Mouse (Mus musculus): ENCODE results near the gene Ube2t. TPM values are rescaled to one million over a fixed set of nuclear protein-coding genes. Genes with fewer than 3 reads are reported as not detected.

Ube2t gene
- 1 to 10 TPM; 5.5 to 6.6 TPM for total RNA-seq (2021)
- long read RNA-seq, experiment 1, partial matches to known transcripts: 0 of 5 reads
- long read RNA-seq, experiment 1, other reads (novel, unspliced or antisense): 2 of 5 reads
- long read RNA-seq, experiment 2, partial matches to known transcripts: 0 of 3 reads
- long read RNA-seq, experiment 2, other reads (novel, unspliced or antisense): 0 of 3 reads

DNA sequence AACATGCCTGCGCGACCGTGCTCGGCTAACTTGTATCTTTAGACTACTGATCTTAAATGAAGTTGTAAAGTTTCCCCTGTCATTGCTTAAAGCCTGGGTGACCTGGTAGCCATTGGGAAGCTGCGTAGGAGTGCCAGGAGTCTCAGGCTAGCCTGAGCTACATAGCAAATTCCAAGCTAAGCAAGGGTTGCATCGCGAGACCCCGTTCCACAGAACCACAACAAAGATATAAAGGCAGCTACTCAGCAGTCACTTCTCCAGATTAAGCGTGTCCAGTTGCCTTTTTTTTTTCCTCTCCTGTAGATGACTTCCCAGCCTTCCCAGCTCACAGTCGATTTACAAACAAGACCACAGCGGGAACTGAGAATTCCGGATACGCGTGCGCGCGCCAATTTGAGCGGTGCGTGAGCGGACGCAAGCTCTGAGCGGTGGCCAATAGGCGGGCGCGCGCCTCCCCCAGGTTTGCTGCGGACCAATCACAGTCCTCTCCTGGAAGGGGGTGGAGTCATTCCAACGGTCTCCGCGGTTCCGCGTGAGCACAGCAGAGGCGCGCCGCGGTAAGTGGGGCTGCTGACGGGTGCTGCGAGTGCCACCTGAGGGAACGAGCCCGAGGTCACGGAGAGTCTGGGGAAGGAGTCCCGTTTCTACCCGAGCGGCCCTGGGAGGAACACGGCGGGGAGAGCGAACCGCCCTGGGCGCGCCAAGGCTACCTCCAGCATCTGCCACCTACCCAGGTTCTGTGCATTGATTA, at the start of gene Ube2t:
Gene Ube2t, plus strand, starts transcription at position 513 of the 751 bp plus-strand sequence.
- DNase-seq (ENCODE audit: low spot score): peak; percentile 96

DNA sequence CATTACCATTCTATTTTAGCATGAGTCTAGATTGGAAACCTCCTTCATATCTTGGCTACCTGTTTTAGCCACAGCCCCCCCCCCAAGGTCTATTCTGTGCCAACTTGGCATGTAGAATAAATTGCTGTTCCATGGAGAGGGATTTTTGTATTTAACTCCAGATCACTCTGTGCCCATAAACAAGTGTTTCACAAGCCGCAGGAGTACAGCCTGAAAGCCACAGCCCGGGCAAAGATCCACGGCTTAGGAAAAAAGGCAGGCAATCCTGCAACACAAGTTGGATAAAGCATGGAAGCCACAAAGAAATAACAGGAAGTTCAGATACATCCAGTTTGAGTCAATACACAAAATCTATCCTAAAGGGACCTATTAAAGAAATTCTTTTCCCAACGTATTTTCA, 48.8 kb upstream of the Ube2t start:
- peak; percentile 88 for DNase-seq (ENCODE audit: low spot score)

DNA sequence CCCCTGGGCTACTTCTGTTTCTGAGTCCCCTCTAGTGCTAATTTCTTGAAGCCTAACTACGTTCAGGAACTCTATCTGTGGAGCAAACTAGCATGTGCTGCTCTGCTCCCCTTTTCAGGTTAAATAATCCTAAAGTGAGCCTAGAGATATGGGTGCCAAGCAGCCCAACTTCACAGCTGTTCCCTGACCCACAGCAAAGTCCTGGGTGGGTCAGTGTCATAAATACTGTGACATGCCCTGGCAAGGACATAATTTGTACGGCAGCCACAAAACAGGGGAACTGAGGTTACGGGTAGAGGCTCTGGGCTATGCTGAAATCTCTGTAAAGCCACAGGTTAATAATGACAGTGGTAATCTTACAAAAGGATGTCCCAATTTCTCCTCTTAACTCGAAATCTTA, 46.9 kb upstream of the Ube2t start:
- peak; percentile 51 for DNase-seq (ENCODE audit: low spot score)

DNA sequence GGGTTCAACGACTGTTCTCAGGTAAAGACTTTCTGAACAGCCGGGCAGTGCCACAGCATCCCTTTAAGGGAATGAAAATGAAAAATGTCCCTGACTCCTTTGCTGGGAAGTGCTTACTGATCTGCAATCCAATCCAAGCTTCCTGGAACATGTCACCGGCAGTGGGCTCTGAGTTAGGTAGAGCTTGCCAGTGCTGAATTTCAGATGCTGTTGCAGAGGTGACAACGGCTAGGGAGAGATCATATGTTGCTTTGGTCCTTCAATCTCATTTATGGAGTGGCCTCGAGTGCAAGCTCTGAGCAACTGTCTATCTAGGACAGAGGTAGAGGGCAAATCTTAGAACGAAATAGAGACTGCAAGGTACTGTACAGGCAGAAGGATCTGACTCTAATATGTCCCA, 43.4 kb upstream of the Ube2t start:
- DNase-seq (ENCODE audit: low spot score): peak; percentile 78

DNA sequence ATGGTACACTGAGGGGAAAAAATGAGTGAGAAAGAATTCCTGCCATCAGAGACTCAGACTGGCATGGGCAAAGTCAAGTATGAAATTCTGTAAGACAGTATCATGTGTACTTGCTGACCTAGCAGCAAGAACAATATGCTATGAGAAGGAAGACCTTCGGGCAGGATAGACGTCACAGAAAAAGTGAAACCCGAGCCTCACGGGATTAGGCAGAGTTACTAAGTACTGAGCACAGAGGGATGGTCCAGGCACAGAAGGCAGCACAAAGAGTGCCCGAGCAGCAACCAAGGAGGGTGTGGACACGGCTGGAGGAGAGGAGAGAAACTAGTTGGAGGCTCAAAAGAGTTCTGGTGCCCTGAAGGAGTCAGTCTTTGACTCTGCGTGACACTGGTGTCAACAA, 29.9 kb upstream of the Ube2t start:
- DNase-seq (ENCODE audit: low spot score): peak; percentile 81

DNA sequence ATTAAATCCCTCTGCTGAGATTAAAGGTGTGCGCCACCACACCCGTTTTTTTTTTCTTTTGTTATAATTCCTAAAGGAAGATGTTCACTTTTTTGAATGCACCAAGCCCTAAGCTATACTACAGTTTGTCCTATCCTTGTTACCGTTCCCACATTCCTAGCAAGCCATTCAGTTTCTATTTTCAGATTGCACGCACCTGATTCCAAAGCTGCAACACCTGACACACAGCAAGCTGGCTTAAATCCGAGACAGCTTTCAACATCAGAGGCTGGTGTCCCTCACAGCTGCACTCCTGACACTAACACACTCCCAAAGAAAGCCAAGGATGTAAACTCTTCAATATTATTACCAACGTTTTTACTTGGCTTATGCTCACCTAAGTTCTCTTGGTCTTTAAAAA, 26.0 kb upstream of the Ube2t start:
- peak; percentile 62 for DNase-seq (ENCODE audit: low spot score)

DNA sequence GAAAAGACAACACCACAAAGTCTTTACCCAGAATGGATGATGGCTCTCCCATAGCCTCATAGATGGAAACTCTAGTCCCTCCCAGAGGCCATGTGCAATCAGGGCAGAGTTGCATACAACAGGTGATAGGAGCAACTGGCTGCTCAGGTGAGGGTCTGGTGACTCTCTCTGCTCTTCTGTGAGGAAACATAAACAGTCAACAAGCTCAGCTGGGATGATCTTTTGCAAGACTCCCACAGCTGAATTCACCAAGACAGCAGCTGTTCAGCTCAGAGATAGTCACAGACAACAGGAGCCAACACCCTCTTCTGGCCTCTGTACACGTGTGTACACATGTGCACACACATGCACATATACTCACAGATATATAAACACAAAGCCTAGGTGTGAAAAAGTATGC, 24.1 kb upstream of the Ube2t start:
- no peak for DNase-seq (ENCODE audit: low spot score)

DNA sequence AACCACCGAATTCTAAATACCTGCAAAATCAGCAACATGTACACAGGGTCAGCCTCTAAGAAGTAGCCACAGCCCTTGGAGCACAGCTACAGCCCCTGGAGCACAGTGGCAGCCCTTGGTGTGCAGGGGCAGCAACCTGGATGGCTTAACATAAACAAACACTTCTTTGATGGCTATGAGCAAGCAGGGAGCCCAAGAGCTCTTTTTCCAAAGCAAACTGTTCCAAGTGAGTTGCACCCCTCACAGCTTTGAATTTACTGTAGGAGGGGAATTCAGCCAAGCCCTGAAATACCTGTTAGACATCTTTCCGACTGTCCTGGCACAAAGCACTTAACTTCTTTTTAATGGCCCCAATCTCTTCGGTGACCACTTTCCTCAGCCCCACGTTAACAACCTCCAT, 21.5 kb upstream of the Ube2t start:
- DNase-seq (ENCODE audit: low spot score): no peak

DNA sequence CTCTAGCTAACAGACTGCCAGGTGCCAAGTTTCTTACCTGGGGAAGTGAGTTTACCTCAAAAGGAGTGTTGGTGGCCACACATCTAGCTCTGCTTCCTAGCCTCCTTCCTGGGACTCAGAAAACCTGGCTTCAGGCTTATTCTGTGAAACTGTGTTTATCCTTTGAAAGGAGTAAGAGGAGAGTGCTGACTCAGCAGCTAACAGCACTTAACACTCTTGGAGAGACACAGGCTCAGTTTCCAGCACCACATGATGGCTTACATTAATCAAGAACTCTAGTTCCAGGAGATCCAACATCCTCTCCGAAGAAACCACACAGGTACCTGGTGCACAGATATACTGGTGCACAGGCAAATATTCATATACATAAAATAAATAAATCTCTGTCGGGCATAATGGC, 19.5 kb upstream of the Ube2t start:
- no peak for DNase-seq (ENCODE audit: low spot score)

DNA sequence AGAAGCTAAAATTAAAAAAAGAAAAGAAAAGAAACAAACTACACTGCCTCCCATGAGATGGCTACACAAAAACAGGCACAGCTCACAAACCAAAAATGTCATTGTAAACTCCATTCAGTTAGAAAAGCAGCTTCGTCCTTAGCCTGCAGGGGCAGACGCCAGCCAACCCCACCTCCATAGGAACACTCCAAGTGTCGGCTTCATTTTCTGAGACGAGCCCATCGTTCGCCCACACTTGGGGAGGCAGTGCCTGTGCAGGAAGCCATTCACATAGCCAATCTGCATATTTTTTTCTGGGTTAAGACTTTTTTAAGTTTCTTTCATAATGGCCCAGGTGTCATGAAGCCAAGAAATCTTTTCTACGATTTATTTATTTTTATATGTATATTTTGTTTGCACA, 14.8 kb upstream of the Ube2t start:
- no peak for DNase-seq (ENCODE audit: low spot score)

DNA sequence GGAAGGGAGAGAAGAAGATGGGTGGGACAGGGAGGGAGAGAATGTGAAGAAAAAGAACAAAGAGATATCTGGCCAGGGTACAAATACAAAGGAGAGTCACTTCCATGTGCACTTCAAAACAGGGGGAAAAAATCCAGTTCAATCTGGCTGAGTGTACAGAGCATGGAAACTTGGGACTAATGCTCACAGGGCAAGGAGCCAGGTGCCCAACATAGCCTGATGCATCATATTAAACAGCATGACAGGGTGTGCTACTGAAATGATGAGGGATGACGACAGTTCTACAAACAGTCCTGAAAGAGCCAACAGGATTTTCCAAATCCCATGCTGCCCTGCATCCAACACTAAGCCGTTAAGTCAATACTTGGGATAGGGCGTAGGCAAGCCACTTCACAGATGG, 12.4 kb upstream of the Ube2t start:
- peak; percentile 76 for DNase-seq (ENCODE audit: low spot score)

DNA sequence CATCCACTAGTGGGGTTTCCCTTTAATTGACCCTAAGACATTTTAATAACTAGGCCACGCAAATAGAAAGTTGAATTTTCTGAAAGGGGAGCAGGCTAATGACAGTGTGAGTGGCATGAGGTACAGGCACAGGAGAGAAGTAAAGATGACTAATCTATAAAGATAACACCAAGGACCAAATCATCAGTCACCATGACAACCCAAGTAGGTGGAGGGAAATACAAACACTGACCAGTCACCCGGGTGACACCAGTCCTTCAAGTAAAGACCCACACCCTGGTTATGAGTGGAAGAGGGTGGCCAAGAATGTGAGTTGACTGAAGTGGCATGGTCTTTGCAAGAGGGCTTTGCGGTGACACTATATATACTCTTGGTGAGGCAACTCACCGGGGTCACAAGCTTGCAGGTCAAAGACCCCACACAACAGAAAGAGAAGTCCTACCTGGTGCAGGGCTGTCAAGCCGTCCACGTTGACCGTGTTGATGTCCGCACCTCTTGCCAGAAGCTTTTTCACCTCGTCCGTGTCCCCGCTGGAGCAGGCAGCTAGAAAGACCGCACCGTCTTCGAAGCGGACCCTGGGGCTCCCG, 7.2 kb upstream of the Ube2t start:
- DNase-seq (ENCODE audit: low spot score): no peak

DNA sequence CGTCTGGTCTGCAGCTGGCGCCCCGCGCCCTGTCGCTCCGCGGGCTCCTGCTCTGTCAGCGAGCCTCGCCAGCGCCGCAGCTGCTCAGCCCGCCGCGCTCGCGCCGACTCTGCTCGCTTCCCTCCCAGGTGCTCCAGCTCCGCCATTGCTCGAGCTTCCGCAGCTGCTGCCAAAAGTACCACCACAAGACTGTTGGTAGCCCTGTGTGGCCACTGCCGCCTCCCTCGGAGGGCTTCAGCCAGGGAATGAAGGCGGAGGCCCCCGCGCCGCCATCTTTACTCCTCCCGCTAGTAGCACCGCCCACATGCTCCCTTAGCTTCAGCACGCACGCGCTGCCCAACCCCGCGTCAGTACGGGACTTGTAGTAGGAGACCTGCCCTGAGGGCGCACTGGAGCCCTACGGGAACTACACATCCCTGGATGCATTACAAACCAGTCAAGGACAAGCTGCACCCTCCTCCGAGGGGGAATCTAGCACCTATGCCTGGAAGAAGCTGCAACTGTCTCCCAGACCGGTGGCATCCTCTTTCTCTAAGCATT, 6.7 kb upstream of the Ube2t start, which contains the start of gene Ppp1r12b:
Gene Ppp1r12b, minus strand, starts transcription at position 306 of the 540 bp plus-strand sequence.
- peak; percentile 97 for DNase-seq (ENCODE audit: low spot score)

DNA sequence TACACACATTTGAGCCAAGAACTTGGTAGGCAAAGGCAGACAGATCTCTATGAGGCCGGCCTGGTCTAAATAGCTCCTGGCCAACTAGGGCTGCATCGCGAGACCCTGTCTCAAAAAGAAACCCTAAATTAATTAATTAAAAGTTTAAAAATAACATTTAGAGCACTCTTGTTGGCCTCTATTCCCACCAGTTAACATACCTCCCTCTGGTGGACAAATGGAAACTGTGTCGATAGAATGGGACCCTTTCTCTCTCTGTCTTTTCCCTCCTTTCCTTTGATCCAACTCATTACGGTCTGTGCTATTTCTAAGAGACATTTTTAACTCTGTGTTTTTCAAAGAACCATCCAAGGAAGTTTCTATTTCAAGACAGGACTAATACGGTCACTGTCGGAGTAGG, 1.7 kb upstream of the Ube2t start:
- DNase-seq (ENCODE audit: low spot score): no peak

DNA sequence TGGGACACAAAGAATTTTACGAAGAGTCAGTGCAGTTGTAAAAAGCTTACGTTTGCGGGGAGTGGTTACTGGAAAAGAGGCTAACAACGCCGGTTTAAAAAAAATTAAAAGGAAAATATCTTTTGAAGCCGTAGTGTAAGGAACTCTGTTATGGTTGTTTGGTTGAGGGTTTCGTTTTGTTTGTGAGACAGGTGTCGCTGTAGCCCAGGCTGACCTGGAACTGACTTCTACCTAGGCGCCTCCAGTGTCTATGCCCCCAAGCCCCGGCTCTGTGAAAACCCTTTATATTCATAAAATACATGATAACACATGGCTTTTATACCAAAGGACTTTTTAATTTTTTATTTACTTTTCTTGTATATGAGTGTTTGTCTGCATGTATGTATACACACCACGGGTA, 456 bp downstream of the Ube2t start:
- DNase-seq (ENCODE audit: low spot score): no peak

DNA sequence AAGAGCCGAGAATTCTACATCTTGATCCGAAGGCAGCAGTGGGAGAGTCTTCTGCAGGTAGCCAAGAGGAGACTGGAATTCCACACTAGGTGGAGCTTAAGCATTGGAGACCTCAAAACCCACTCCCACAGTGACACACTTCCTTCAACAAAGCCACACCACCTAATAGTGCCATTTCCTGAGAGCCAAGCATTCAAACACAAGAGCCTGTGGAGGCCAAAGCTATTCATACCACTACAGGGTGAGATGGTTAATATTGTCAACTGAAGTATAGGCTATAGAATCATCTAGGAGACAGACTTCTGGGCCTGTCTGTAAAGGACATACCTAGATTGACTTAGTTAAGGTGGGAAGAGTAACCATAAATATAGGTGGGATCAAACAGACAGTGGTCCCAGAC, 3.1 kb downstream of the Ube2t start:
- DNase-seq (ENCODE audit: low spot score): no peak

DNA sequence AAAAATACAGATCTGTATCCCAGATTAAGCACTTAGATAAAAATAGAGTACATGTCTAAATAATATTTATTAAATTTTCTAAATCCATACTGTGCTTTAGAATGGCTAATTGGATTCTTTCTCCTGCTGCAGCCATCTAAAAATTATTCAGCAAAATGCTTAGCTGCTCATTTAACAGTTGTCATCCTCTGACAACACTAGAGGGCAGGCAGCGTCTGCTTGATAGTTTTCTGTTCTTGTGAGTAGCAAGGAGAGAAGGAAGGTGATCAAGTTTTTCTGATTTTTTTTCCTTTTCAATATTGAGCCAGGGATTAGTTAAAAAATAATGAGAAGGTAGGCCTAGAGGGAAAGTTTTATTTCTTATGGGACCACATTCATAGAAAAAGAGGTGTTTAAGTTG, 10.6 kb downstream of the Ube2t start:
- no peak for DNase-seq (ENCODE audit: low spot score)

DNA sequence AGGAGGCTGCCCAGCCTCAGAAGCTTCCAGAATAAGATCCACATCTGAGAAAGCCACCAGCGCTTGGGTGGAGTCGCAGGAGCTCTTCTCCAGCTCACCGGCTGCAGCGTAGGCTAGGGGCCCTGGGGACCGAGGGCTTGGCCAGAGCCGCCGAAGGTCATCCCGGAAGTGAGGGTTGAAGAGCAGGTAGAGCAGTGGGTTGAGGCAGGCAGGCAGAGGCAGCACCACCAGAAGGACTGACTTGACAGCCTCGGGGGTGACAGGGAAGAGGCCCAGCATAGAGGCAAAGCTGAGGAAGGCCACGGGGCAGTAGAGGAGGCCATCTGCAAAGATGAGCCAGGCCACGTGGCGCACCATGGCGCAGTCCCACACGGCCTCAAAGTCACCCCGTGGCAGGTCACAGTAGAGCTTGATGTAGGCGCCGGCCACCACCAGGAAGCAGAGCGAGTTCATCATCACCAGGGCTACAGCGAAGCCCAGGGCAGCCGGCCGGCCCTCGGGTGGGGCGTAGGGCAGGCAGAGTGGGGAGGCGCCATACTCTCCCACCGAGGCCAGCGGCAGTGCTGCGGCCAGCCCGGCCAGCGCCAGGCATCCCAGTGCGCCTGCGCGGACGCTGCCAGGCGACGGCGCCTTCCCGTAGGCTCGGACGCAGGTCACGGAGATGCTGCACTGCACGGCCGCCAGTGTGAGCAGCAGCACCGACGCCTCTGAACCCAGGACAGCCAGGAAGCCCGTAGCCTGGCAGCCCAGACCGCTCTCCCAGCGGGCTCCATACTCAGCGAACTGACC, 25.0 kb downstream of the Ube2t start:
- DNase-seq (ENCODE audit: low spot score): peak; percentile 44

DNA sequence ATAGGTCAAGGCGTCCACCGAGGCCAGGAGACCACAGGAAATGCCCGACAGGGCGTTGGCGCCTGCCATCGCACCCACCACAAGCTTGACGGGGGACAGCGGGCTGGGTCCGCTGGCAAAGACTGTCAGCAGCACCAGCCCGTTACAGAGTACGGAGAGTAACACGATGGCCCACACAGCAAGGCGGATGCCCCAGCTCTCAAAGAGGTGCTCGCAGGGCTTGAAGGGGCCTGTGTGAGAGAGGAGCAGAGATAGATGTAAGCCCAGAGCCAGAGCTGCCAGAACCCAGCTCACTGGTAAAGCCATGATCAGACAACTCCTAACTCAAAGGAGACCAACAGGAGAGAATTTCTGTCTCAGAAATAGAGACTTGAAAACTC, 25.6 kb downstream of the Ube2t start:
- DNase-seq (ENCODE audit: low spot score): no peak

DNA sequence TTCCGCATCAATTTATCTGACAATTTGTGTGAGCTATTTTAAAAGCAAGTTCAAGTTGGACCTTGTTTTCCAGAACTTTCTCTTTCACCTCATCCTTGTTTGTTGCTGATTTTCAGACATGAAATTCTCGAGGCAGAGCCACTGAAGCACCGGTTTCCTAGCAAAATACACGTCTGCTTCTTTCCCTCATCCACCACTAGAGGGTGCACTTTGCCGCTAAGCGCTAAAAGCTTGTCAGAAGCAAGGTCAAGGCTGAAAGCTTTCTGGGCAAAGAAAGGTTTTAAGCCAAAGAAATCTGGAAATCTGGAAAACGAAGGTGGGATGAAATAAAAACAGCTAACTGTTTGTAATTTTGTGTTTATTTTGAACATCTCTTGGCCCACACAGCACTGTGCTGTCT, 27.0 kb downstream of the Ube2t start:
- DNase-seq (ENCODE audit: low spot score): peak; percentile 83

DNA sequence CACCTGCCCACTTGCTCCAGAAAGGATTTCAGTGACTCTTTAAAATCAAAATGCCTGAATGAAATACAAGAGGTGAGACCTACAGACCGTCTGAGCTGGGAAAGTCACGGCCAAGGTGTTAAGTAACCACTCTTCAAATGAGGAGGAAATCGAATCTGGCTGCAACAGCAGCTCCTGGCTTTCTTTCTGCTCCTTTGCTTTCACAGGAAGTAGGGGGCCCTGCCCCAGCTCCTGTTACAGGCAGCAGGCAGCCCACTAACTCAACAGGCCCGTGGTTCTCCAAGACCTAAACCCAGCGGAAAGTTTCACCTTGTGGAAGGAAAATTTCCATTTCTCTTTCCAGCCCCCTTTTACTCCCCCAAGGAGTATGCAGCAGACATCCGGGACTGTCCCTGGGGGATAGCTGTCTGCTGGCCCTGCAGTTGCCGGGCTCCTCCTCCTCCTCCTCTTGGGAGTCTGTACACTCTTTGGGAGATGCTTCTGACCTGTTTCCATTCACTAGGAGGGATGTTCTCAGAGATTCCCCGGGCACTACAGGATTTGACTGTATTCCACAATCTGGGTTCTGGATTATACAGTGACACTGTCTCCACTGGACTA, 29.8 kb downstream of the Ube2t start:
- DNase-seq (ENCODE audit: low spot score): no peak

DNA sequence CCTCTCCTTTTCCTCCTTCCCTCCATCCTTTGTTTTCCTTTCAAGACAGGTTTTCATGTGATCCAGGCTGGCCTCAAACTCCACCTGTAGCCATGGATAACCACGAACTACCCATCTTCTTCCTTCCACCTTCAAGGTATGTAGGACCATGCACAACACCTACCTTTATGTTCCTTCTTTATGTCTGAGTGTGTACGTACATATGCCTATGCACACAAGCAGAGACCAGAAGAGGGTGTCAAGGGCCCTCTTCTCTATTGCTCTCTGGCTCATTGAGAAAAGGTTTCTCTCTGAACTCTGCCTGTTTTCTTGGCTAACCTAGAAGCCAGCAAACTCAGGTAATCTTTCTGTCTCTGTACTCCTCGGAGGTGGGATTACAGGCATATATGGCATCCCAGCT, 32.4 kb downstream of the Ube2t start:
- no peak for DNase-seq (ENCODE audit: low spot score)
